Mouse (Mus musculus) c-Kit-positive CD71-negative TER-119-negative erythroid progenitor cells, embryonic 14.5 days (primary cell): ENCODE measurements around the gene Hfe.
"Not testable (repeated sequence)": the region's sequence is repeated elsewhere in the genome, so short reads cannot be mapped to it uniquely, and the experiment has no call there.

Source experiments
- DNase-seq: peaks from one replicate; pipeline ENCODE4 v3.0.0-alpha.2; 2013; ENCODE audit warnings: low read depth

Hfe gene

GRCm38 (mm10) chr13:23685121-23685861 is 25.4 kb downstream of the Hfe start:
- no peak for DNase-seq

GRCm38 (mm10) chr13:23684295-23684945 is 26.2 kb downstream of the Hfe start:
- DNase-seq, result peak; percentile 64

- peak; percentile 93 for DNase-seq
Observed at GRCm38 (mm10) chr13:23683755-23684281, 26.8 kb downstream of the Hfe start, which contains the start of the genes Hist1h2ac and Hist1h2bc. TSS of gene Hist1h2ac (minus strand) at chr13:23683948. TSS of gene Hist1h2bc (plus strand) at chr13:23684199.

- not testable (repeated sequence) for DNase-seq
Observed at GRCm38 (mm10) chr13:23682947-23683754, 27.5 kb downstream of the Hfe start.

GRCm38 (mm10) chr13:23682623-23682946 is 28.1 kb downstream of the Hfe start:
- DNase-seq, result no peak

- DNase-seq, result no peak
Observed at GRCm38 (mm10) chr13:23681990-23682582, 28.6 kb downstream of the Hfe start.

- no peak for DNase-seq
Observed at GRCm38 (mm10) chr13:23662536-23662935, 48.1 kb downstream of the Hfe start.

GRCm38 (mm10) chr13:23659636-23660366 is 50.9 kb downstream of the Hfe start:
- no peak for DNase-seq
